Mouse (Mus musculus) liver, embryonic 13.5 days (tissue): Measurements from ENCODE around the gene Celsr2. TPM values are rescaled to one million over a fixed set of nuclear protein-coding genes. Genes with fewer than 3 reads are reported as not detected.

Experiments
- ATAC-seq: fragments of 200-750 bp; cut with Nextera tagmentation; 2 replicates; pipeline ENCODE4 v1.8.0; 2017; ENCODE audit warnings: low read depth, mild to moderate bottlenecking, moderate number of reproducible peaks, moderate library complexity
- DNase-seq: peaks from one replicate; pipeline ENCODE4 v3.0.0; 2022
- H3K27ac ChIP-seq: fragments of 300-500 bp; sonication (generic); 2 replicates; pipeline ENCODE4 v1.5.1; 2015; ENCODE audit warnings: moderate library complexity, mild to moderate bottlenecking, inconsistent platforms
- H3K27me3 ChIP-seq: fragments of 300-500 bp; sonication (generic); 2 replicates; pipeline ENCODE4 v1.6.1; 2015; ENCODE audit warnings: mild to moderate bottlenecking, inconsistent platforms
- H3K36me3 ChIP-seq: fragments of 300-500 bp; sonication (generic); 2 replicates; pipeline ENCODE4 v1.6.1; 2015; ENCODE audit warnings: mild to moderate bottlenecking, inconsistent platforms
- H3K4me1 ChIP-seq: fragments of 300-500 bp; sonication (generic); replicated peaks from 2 replicates; pipeline ENCODE4 v1.6.1; 2015; ENCODE audit warnings: inconsistent platforms
- H3K4me2 ChIP-seq: fragments of 300-500 bp; sonication (generic); 2 replicates; pipeline ENCODE4 v1.6.1; 2015; ENCODE audit warnings: inconsistent platforms, mild to moderate bottlenecking, moderate library complexity
- H3K4me3 ChIP-seq: fragments of 300-500 bp; sonication (generic); replicated peaks from 2 replicates; pipeline ENCODE4 v1.5.1; 2015; ENCODE audit warnings: mild to moderate bottlenecking, inconsistent platforms
- H3K9ac ChIP-seq: fragments of 300-500 bp; sonication (generic); 2 replicates; pipeline ENCODE4 v1.6.1; 2015; ENCODE audit warnings: mild to moderate bottlenecking, inconsistent platforms
- H3K9me3 ChIP-seq: fragments of 300-500 bp; sonication (generic); replicated peaks from 2 replicates; pipeline ENCODE4 v1.6.1; 2016; ENCODE audit warnings: inconsistent platforms
- WGBS: fragments of 180-500 bp; shearing (Covaris S2); methylation state at CpG from one replicate; pipeline ENCODE4 v1.1.7; 2015; ENCODE audit not compliant: insufficient replicate concordance; 5-methylcytosine and 5-hydroxymethylcytosine counted together
- polyA plus RNA-seq: library from polyadenylated mRNA; unstranded; fragments of >200 nt; fragmentation: Nextera tagmentation; extraction: Ambion mirVana; gene quantifications from 2 replicates; pipeline ENCODE4 v1.2.1, GENCODE M21; 2015

Gene Celsr2
- polyA plus RNA-seq, result 0.22 and 0.56 TPM in 2 replicates

DNA sequence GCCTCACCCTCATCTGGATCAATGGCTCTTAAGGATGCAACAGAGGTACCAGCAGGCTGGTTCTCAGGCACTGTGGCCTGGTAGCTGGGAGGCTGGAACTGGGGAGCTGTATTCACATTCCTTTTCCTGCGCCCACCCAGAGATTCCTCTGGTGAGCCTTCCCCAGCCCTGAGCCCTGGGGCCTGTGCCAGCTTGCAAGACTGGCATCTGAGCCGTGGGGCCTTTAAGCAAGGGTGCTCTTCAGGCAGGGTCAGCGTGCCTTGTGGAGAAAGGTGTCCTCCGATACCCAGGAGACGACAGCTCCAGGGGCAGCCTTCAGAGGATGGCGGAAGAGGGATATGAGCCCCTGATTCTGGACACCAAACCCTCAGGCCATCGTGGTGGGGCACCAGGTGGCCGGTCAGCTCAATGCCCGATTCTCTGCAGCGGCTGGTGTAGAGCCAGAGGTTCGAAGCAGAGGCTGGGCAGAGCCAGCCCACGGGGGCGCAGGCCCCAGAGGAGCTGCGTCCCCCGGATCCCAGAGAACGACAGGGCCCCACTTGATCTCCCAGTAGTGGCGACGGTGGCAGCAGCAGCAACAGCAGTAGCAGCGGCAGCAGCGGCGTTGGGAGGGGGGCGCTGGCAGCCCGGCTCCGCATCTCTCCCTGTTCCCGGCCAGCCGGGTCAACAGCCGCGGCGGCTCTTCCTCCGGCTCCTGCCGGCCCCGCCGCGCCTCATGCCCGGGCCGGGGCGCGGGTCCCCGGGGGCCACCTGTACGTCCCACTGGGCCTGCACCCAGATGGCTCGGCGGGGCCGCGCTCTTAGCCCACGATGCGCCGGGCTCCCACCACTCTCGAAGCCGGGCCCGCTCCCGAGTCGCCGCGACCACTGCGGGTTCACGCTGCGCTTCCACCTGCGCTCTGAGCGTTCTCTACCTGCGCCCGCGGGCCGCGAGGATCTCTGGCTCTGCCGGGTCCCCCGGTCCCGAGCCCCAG lies at the start of gene Celsr2:
Celsr2 (minus strand) TSS at position 696 of the 974 bp plus-strand sequence.
- peak within 1 kb of the TSS; percentile 97 for H3K4me2 ChIP-seq
- peaks cover 45% of the 10 kb centered on the region for H3K27me3 ChIP-seq
- H3K9me3 ChIP-seq, result peaks cover 17% of the 10 kb centered on the region
- H3K27ac ChIP-seq, result no peak within 1 kb of the TSS
- H3K4me1 ChIP-seq, result peaks cover 16% of the 10 kb centered on the region
- DNase-seq, result no peak
- peak within 1 kb of the TSS; percentile 65 for H3K4me3 ChIP-seq
- H3K36me3 ChIP-seq, result no peaks in the 10 kb centered on the region
- peak within 1 kb of the TSS; percentile 71 for H3K9ac ChIP-seq
- 0 out of 2 replicates have a peak, but pooled peaks have one; percentile 19 for ATAC-seq
- WGBS, result 9% methylated on average over 65 of the region's 67 CpGs

DNA sequence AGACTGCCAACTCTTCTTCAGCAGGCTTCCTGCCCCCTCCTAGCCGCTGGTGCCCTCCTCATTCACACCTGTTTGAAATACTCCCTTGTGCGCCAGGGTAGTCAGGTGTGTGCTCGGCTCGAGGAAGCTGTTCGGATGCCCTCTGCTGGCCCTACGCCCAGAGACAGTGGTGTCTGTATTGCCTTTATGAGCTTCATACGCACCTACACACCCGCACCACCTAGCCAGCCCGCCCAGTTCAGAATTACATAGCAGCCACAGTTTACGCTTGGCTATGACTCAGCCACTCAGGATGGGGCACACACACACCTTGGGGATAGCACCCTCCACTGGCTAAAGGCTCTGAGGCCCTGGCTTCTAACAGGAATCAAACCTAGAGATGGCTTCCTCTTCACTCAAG lies 43.5 kb upstream of the Celsr2 start:
- ATAC-seq, result peak; percentile 50
- H3K27me3 ChIP-seq, result no peaks in the 10 kb centered on the region
- 38% methylated on average over 10 of the region's 10 CpGs for WGBS
- H3K27ac ChIP-seq, result no peak overlapping the region
- H3K36me3 ChIP-seq, result no peaks in the 10 kb centered on the region
- peak; percentile 13 for DNase-seq
- H3K4me2 ChIP-seq, result peak overlapping the region; percentile 46
- peak overlapping the region; percentile 18; the same call in 1 of the 2 replicates for H3K4me3 ChIP-seq
- H3K9ac ChIP-seq, result no peak overlapping the region
- no peaks in the 10 kb centered on the region for H3K9me3 ChIP-seq
- peaks cover 3% of the 10 kb centered on the region for H3K4me1 ChIP-seq

- Histone ChIP-seq H3K27ac (no peak overlapping the region), H3K4me1 (peaks cover 3% of the 10 kb centered on the region), H3K27me3 (no peaks in the 10 kb centered on the region), H3K9me3 (no peaks in the 10 kb centered on the region), H3K36me3 (no peaks in the 10 kb centered on the region), H3K4me2 (peak overlapping the region; percentile 46), H3K9ac (no peak overlapping the region), H3K4me3 (peak overlapping the region; percentile 18; the same call in 1 of the 2 replicates)
- ATAC-seq (no peak), DNase-seq (no peak)
- 45% methylated on average over 14 of the region's 14 CpGs for WGBS
Observed at GRCm38 (mm10) chr3:108458380-108458779, 43.0 kb upstream of the Celsr2 start.

GRCm38 (mm10) chr3:108454172-108454571 lies 38.8 kb upstream of the Celsr2 start:
- WGBS, result 48% methylated on average over 1 of the region's 1 CpGs
- H3K27ac ChIP-seq, result no peak overlapping the region
- H3K4me1 ChIP-seq, result peaks cover 3% of the 10 kb centered on the region
- DNase-seq, result no peak
- no peak overlapping the region for H3K9ac ChIP-seq
- no peaks in the 10 kb centered on the region for H3K27me3 ChIP-seq
- H3K9me3 ChIP-seq, result no peaks in the 10 kb centered on the region
- ATAC-seq, result no peak
- H3K4me3 ChIP-seq, result no peak overlapping the region
- H3K36me3 ChIP-seq, result no peaks in the 10 kb centered on the region
- no peak overlapping the region for H3K4me2 ChIP-seq

DNA sequence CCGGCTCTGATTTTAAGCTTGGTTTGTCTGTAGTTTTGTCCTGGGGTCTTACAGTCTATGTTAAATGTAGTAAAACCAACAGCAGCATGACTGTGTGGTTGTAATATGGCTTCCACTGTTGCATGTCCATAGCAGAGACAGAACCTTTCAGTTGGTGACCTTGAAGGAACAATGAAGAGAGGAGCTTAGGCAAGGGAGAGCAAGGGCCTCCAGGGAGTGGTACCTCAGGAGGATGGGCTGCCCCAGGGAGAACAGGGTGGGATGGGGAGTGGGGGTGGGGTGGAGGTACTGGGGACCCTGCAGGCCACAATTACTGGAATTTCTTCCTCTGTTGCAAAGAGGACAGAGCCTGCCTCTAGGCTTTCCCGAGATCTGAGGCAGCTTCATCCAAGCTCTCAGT lies 36.6 kb upstream of the Celsr2 start:
- DNase-seq, result no peak
- 70% methylated on average over 2 of the region's 2 CpGs for WGBS
- no peak for ATAC-seq
- H3K36me3 ChIP-seq, result no peaks in the 10 kb centered on the region
- no peak overlapping the region for H3K4me2 ChIP-seq
- H3K4me1 ChIP-seq, result no peaks in the 10 kb centered on the region
- no peak overlapping the region for H3K27ac ChIP-seq
- no peaks in the 10 kb centered on the region for H3K9me3 ChIP-seq
- peaks cover 4% of the 10 kb centered on the region; the same call in 1 of the 2 replicates for H3K27me3 ChIP-seq
- H3K9ac ChIP-seq, result no peak overlapping the region
- H3K4me3 ChIP-seq, result no peak overlapping the region

GRCm38 (mm10) chr3:108445366-108445705 lies 30.0 kb upstream of the Celsr2 start:
- 14% methylated on average over 6 of the region's 6 CpGs for WGBS
- DNase-seq (no peak), ATAC-seq (peak; percentile 32)
- H3K4me1 ChIP-seq, result peaks cover 42% of the 10 kb centered on the region
- peaks cover 23% of the 10 kb centered on the region for H3K36me3 ChIP-seq
- H3K4me2 ChIP-seq, result peak overlapping the region; percentile 84
- H3K9me3 ChIP-seq, result no peaks in the 10 kb centered on the region
- H3K4me3 ChIP-seq, result peak overlapping the region; percentile 83
- peak overlapping the region; percentile 41 for H3K27ac ChIP-seq
- H3K9ac ChIP-seq, result peak overlapping the region; percentile 89
- peaks cover 4% of the 10 kb centered on the region; the same call in 1 of the 2 replicates for H3K27me3 ChIP-seq

- H3K4me2 ChIP-seq, result peak within 1 kb of the TSS; percentile 84
- peaks cover 25% of the 10 kb centered on the region for H3K36me3 ChIP-seq
- peaks cover 42% of the 10 kb centered on the region for H3K4me1 ChIP-seq
- H3K27ac ChIP-seq, result peak within 1 kb of the TSS; percentile 82
- peaks cover 4% of the 10 kb centered on the region; the same call in 1 of the 2 replicates for H3K27me3 ChIP-seq
- ATAC-seq, result peak; percentile 97
- peak within 1 kb of the TSS; percentile 89 for H3K9ac ChIP-seq
- H3K4me3 ChIP-seq, result peak within 1 kb of the TSS; percentile 83
- DNase-seq, result peak; percentile 92
- H3K9me3 ChIP-seq, result no peaks in the 10 kb centered on the region
- under 1% methylated on average over 41 of the region's 41 CpGs for WGBS
Observed at GRCm38 (mm10) chr3:108444698-108445365, 29.5 kb upstream of the Celsr2 start, which contains the start of gene Sars. TSS of gene Sars (minus strand) at chr3:108445209.

- peaks cover 27% of the 10 kb centered on the region for H3K36me3 ChIP-seq
- H3K9ac ChIP-seq, result peak overlapping the region; percentile 89
- H3K27me3 ChIP-seq, result peaks cover 3% of the 10 kb centered on the region; the same call in 1 of the 2 replicates
- 4% methylated on average over 8 of the region's 8 CpGs for WGBS
- DNase-seq (peak; percentile 67), ATAC-seq (peak; percentile 55)
- peak overlapping the region; percentile 82 for H3K27ac ChIP-seq
- H3K9me3 ChIP-seq, result no peaks in the 10 kb centered on the region
- H3K4me2 ChIP-seq, result peak overlapping the region; percentile 84
- H3K4me3 ChIP-seq, result peak overlapping the region; percentile 83
- H3K4me1 ChIP-seq, result peaks cover 42% of the 10 kb centered on the region
Observed at GRCm38 (mm10) chr3:108444029-108444428, 28.7 kb upstream of the Celsr2 start.

DNA sequence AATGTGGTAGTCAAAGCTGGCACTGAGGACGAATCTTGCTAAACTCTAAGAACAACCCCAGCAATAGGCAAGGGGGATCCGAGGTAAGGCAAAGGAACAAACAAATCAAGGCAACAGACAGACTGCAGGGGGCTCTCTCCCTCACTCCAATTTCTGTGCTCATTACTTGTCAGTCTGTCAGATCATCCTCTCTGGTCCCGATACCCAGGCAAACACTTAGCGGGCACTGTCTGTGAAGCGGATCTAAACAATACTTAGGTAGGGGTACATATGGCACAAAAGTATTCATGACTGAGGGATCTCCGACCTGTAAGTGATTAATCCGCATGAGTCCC lies 21.0 kb upstream of the Celsr2 start:
- Histone ChIP-seq H3K4me3 (no peak overlapping the region), H3K27me3 (no peaks in the 10 kb centered on the region), H3K9ac (no peak overlapping the region), H3K9me3 (no peaks in the 10 kb centered on the region), H3K36me3 (peaks cover 83% of the 10 kb centered on the region), H3K27ac (no peak overlapping the region), H3K4me1 (peaks cover 7% of the 10 kb centered on the region; the same call in 1 of the 2 replicates), H3K4me2 (no peak overlapping the region)
- 81% methylated on average over 7 of the region's 7 CpGs for whole genome bisulfite sequencing
- DNase-seq (no peak), ATAC-seq (no peak)

GRCm38 (mm10) chr3:108435701-108436379 lies 20.5 kb upstream of the Celsr2 start:
- H3K4me2 ChIP-seq, result no peak overlapping the region
- H3K27ac ChIP-seq, result no peak overlapping the region
- no peak overlapping the region for H3K4me3 ChIP-seq
- 79% methylated on average over 17 of the region's 17 CpGs for WGBS
- H3K4me1 ChIP-seq, result peaks cover 2% of the 10 kb centered on the region; the same call in 1 of the 2 replicates
- DNase-seq, result no peak
- peaks cover 83% of the 10 kb centered on the region for H3K36me3 ChIP-seq
- H3K27me3 ChIP-seq, result no peaks in the 10 kb centered on the region
- H3K9ac ChIP-seq, result no peak overlapping the region
- ATAC-seq, result no peak
- no peaks in the 10 kb centered on the region for H3K9me3 ChIP-seq
